Mouse (Mus musculus) heart, adult 11 months (tissue): ENCODE measurements around the gene Hoxa6.

Source experiments
- DNase-seq: peaks from one replicate; pipeline ENCODE4 v3.0.0; 2022

Gene Hoxa6

GRCm38 (mm10) chr6:52213119-52213986 is 4.8 kb upstream of the Hoxa6 start, which contains the start of the genes Hoxa3 and Gm28308:
Gene Hoxa3 (minus strand): TSS chr6:52213336.
Gene Gm28308 (minus strand): TSS chr6:52213339.
- DNase-seq, result peak; percentile 94

GRCm38 (mm10) chr6:52212556-52213118 is 4.1 kb upstream of the Hoxa6 start:
- peak; percentile 89 for DNase-seq

- DNase-seq, result peak; percentile 91
Measured at GRCm38 (mm10) chr6:52211961-52212360, 3.4 kb upstream of the Hoxa6 start.

- DNase-seq, result peak; percentile 95
Measured at GRCm38 (mm10) chr6:52211170-52211935, 2.8 kb upstream of the Hoxa6 start.

- peak; percentile 60 for DNase-seq
Measured at GRCm38 (mm10) chr6:52209685-52210046, 1.1 kb upstream of the Hoxa6 start.

GRCm38 (mm10) chr6:52208868-52209684 is 554 bp upstream of the Hoxa6 start:
- peak; percentile 88 for DNase-seq

GRCm38 (mm10) chr6:52207684-52207976 is 892 bp downstream of the Hoxa6 start:
- DNase-seq, result no peak

GRCm38 (mm10) chr6:52206882-52207683 is 1.4 kb downstream of the Hoxa6 start:
- DNase-seq, result peak; percentile 77

- peak; percentile 88 for DNase-seq
Measured at GRCm38 (mm10) chr6:52205638-52206621, 2.6 kb downstream of the Hoxa6 start.

- no peak for DNase-seq
Measured at GRCm38 (mm10) chr6:52205221-52205620, 3.3 kb downstream of the Hoxa6 start.

- peak; percentile 98 for DNase-seq
Measured at GRCm38 (mm10) chr6:52204050-52204752, 4.3 kb downstream of the Hoxa6 start, which contains the start of gene Hoxa5. Gene Hoxa5 (minus strand): TSS chr6:52204587.

- DNase-seq, result peak; percentile 91
Measured at GRCm38 (mm10) chr6:52203371-52204049, 5.0 kb downstream of the Hoxa6 start.

- DNase-seq, result no peak
Measured at GRCm38 (mm10) chr6:52203121-52203370, 5.5 kb downstream of the Hoxa6 start.

- DNase-seq, result peak; percentile 83
Measured at GRCm38 (mm10) chr6:52202362-52203120, 6.0 kb downstream of the Hoxa6 start.

- DNase-seq, result no peak
Measured at GRCm38 (mm10) chr6:52201269-52201668, 7.3 kb downstream of the Hoxa6 start.

- no peak for DNase-seq
Measured at GRCm38 (mm10) chr6:52200751-52201250, 7.7 kb downstream of the Hoxa6 start.

- DNase-seq, result peak; percentile 83
Measured at GRCm38 (mm10) chr6:52200073-52200750, 8.3 kb downstream of the Hoxa6 start.

GRCm38 (mm10) chr6:52197271-52197670 is 11.3 kb downstream of the Hoxa6 start:
- peak; percentile 90 for DNase-seq
